Mouse (Mus musculus) cerebellum, adult 8-10 months (tissue): ENCODE data around the gene Hmox2.
"Not testable (repeated sequence)": the region's sequence is repeated elsewhere in the genome, so short reads cannot be mapped to it uniquely, and the experiment has no call there.

Experiments used
- DNase-seq: peaks from one replicate; pipeline ENCODE4 v3.0.0; 2022

Gene Hmox2

GRCm38 (mm10) chr16:4726528-4727128 lies 467 bp downstream of the Hmox2 start:
- peak; percentile 52 for DNase-seq

- DNase-seq = no peak
Observed at GRCm38 (mm10) chr16:4727526-4727925, 1.4 kb downstream of the Hmox2 start.

- DNase-seq = no peak
Observed at GRCm38 (mm10) chr16:4727963-4728362, 1.8 kb downstream of the Hmox2 start.

- no peak for DNase-seq
Observed at GRCm38 (mm10) chr16:4730776-4731358, 4.7 kb downstream of the Hmox2 start.

- DNase-seq = no peak
Observed at GRCm38 (mm10) chr16:4736262-4736661, 10.1 kb downstream of the Hmox2 start.

GRCm38 (mm10) chr16:4739994-4740393 lies 13.8 kb downstream of the Hmox2 start:
- DNase-seq = no peak

GRCm38 (mm10) chr16:4742186-4742585 lies 16.0 kb downstream of the Hmox2 start:
- DNase-seq = no peak

- no peak for DNase-seq
Observed at GRCm38 (mm10) chr16:4752155-4752554, 26.0 kb downstream of the Hmox2 start.

GRCm38 (mm10) chr16:4754045-4754444 lies 27.9 kb downstream of the Hmox2 start:
- no peak for DNase-seq

GRCm38 (mm10) chr16:4756660-4757335 lies 30.6 kb downstream of the Hmox2 start:
- not testable (repeated sequence) for DNase-seq

GRCm38 (mm10) chr16:4762437-4762836 lies 36.3 kb downstream of the Hmox2 start:
- no peak for DNase-seq

GRCm38 (mm10) chr16:4763276-4763675 lies 37.1 kb downstream of the Hmox2 start:
- no peak for DNase-seq

GRCm38 (mm10) chr16:4765852-4766251 lies 39.7 kb downstream of the Hmox2 start:
- DNase-seq = no peak

GRCm38 (mm10) chr16:4767012-4767790 lies 41.0 kb downstream of the Hmox2 start:
- DNase-seq = no peak

- no peak for DNase-seq
Observed at GRCm38 (mm10) chr16:4768719-4769118, 42.6 kb downstream of the Hmox2 start.

GRCm38 (mm10) chr16:4773289-4773970 lies 47.3 kb downstream of the Hmox2 start:
- no peak for DNase-seq

- peak; percentile 39 for DNase-seq
Observed at GRCm38 (mm10) chr16:4777171-4777904, 51.2 kb downstream of the Hmox2 start.

- DNase-seq = no peak
Observed at GRCm38 (mm10) chr16:4777905-4778609, 51.9 kb downstream of the Hmox2 start.

GRCm38 (mm10) chr16:4778940-4779339 lies 52.8 kb downstream of the Hmox2 start:
- DNase-seq = no peak

- DNase-seq = peak; percentile 64
Observed at GRCm38 (mm10) chr16:4781524-4782196, 55.5 kb downstream of the Hmox2 start.

- no peak for DNase-seq
Observed at GRCm38 (mm10) chr16:4782515-4782914, 56.4 kb downstream of the Hmox2 start.
